Mouse (Mus musculus) midbrain, embryonic 12.5 days (tissue): ENCODE results near the gene Rpsa. TPM values are rescaled to one million over a fixed set of nuclear protein-coding genes. Genes with fewer than 3 reads are reported as not detected.

Source experiments
- ATAC-seq: fragments of 200-750 bp; cut with Nextera tagmentation; 2 replicates; pipeline ENCODE4 v1.8.0; 2017; ENCODE audit warnings: low read depth, moderate TSS enrichment, moderate library complexity; ENCODE audit not compliant: low FRiP score
- H3K27ac ChIP-seq: fragments of 300-500 bp; sonication (generic); replicated peaks from 2 replicates; pipeline ENCODE4 v1.5.1; 2016; ENCODE audit warnings: mild to moderate bottlenecking
- H3K27me3 ChIP-seq: fragments of 300-500 bp; sonication (generic); 2 replicates; pipeline ENCODE4 v1.6.1; 2016; ENCODE audit warnings: mild to moderate bottlenecking
- H3K36me3 ChIP-seq: fragments of 300-500 bp; sonication (generic); 2 replicates; pipeline ENCODE4 v1.6.1; 2016
- H3K4me1 ChIP-seq: fragments of 300-500 bp; sonication (generic); 2 replicates; pipeline ENCODE4 v1.6.1; 2016
- H3K4me2 ChIP-seq: fragments of 300-500 bp; sonication (generic); replicated peaks from 2 replicates; pipeline ENCODE4 v1.6.1; 2016; ENCODE audit warnings: mild to moderate bottlenecking, moderate library complexity
- H3K4me3 ChIP-seq: fragments of 300-500 bp; sonication (generic); 2 replicates; pipeline ENCODE4 v1.5.1; 2016; ENCODE audit warnings: mild to moderate bottlenecking
- H3K9ac ChIP-seq: fragments of 300-500 bp; sonication (generic); replicated peaks from 2 replicates; pipeline ENCODE4 v1.6.1; 2016; ENCODE audit warnings: mild to moderate bottlenecking, moderate library complexity
- H3K9me3 ChIP-seq: fragments of 300-500 bp; sonication (generic); 2 replicates; pipeline ENCODE4 v1.6.1; 2016; ENCODE audit warnings: mild to moderate bottlenecking
- WGBS: fragments of 180-500 bp; shearing (Covaris S2); methylation state at CpG from one replicate; pipeline ENCODE4 v1.1.7; 2016; 5-methylcytosine and 5-hydroxymethylcytosine counted together
- polyA plus RNA-seq: library from polyadenylated mRNA; unstranded; fragments of >200 nt; fragmentation: Nextera tagmentation; extraction: Ambion mirVana; gene quantifications from 2 replicates; pipeline ENCODE4 v1.2.1, GENCODE M21; 2016

Gene Rpsa
- polyA plus RNA-seq: 959 and 1,005 TPM in 2 replicates

DNA sequence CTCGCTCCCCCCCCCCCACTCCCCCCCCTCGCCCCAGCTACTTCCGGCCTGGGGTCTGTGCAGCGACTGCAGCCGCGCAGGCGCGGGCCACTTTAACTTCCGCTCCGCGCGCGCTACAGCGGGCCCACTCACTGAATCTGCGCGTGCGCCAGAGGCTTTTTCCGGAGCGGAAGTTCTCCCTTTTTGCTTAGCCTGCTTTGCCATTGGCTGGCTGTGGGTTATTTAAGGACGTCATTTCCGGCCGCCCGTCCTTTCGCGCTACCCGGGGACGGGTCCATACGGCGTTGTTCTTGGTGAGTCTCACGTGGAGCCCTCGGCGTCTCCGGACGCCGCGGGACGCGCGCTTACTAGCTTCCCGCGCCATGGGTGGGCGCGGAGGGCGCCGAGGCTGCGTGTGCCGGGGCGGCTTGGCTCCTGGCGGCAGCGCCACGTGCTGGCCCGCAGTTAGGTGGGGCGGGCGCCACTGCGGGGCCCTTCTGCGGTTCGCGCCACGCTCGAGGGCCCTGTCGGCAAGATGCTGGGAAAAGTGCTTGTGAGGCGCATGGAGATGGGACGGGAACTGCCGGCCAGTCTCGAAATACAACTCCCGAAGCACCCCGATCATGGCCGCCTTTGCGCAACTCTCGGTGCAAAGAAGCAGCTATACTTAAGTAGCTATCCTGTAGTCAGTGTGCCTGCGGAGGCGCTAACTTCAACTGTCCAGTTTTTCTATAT lies at the start of gene Rpsa:
Gene Rpsa, plus strand, starts transcription at position 152 of the 714 bp plus-strand sequence.
- Histone ChIP-seq H3K9me3 (no peaks in the 10 kb centered on the region), H3K36me3 (peaks cover 57% of the 10 kb centered on the region), H3K4me1 (peaks cover 13% of the 10 kb centered on the region), H3K27ac (peak within 1 kb of the TSS; percentile 80), H3K4me3 (peak within 1 kb of the TSS; percentile 94), H3K27me3 (no peaks in the 10 kb centered on the region), H3K9ac (peak within 1 kb of the TSS; percentile 97), H3K4me2 (peak within 1 kb of the TSS; percentile 88)
- WGBS: 0% methylated on average over 70 of the region's 72 CpGs
- ATAC-seq: peak; percentile 97

DNA sequence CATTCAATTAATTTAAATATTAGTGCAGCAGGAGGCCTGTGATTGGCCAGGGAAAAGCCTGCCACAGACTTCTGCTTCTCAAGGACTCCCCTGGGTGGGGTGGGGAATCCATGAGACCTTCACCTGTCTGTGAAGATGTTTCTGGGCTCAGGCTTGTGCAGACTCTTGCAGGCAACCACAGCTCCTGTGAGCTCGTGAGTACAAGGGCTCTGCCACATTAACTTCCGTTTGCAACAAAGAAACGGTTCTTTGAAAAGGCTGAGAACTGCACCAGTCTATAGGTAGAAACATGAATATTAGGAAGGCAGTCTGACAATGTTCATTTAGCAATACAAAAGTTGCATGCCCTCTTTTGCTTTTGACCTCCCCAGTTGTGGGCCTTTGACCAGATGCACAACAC lies 49.2 kb upstream of the Rpsa start:
- Histone ChIP-seq H3K9ac (no peak overlapping the region), H3K36me3 (no peaks in the 10 kb centered on the region), H3K27ac (no peak overlapping the region), H3K4me2 (no peak overlapping the region), H3K27me3 (no peaks in the 10 kb centered on the region; the same call in 1 of the 2 replicates), H3K9me3 (no peaks in the 10 kb centered on the region), H3K4me1 (no peaks in the 10 kb centered on the region), H3K4me3 (no peak overlapping the region)
- WGBS: 78% methylated on average over 3 of the region's 3 CpGs
- no peak for ATAC-seq

DNA sequence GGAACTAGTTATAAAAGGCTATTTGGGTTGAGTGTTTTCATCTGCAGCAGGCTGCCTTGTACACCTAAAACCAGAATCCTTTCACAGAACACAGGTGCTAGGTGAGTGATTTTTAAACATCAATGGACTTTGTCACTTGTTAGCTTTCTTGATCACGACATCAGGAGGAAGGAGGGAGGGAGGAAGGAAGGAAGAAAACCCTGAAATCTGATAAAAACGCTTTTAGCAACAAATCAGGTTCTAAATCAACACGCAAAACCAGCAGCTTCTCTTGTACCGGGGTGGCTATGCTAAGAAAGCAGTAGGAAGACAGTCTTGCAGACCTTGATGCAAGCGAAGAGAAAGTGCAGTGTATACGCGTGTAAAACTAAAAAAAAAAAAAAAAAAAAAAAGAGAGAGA lies 47.6 kb upstream of the Rpsa start:
- no peak overlapping the region for H3K4me3 ChIP-seq
- H3K36me3 ChIP-seq: no peaks in the 10 kb centered on the region
- WGBS: 85% methylated on average over 7 of the region's 7 CpGs
- no peaks in the 10 kb centered on the region for H3K9me3 ChIP-seq
- no peak for ATAC-seq
- H3K4me1 ChIP-seq: no peaks in the 10 kb centered on the region
- no peak overlapping the region for H3K9ac ChIP-seq
- no peaks in the 10 kb centered on the region for H3K27me3 ChIP-seq
- H3K4me2 ChIP-seq: no peak overlapping the region
- no peak overlapping the region for H3K27ac ChIP-seq

DNA sequence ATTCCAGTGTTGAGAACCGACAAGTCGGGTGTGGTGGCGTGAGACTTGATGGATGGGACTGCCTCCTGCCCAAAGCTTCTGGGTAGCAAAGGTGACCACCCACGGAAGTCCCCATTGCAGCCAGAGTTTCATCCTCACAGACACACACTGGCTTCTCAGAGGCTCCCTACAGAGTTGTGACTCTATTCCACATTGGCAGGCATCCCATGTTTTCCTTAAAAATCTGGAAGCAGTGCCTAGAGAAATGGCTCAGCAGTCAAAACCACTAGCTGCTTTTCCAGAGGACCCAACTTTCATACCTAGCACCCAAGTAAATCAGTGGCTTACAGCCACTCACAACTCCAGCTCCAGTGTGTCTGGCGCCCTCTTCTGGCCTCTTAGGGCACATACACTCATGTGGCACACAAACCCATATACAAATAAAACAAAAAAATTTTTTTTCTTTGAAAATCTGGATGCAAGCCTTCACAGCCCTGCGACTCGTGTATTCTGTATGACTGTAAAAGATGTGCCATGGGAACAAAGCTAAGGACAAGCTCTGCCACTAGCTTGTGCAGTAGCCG lies 46.9 kb upstream of the Rpsa start:
- Histone ChIP-seq H3K36me3 (no peaks in the 10 kb centered on the region), H3K4me1 (no peaks in the 10 kb centered on the region), H3K4me2 (no peak overlapping the region), H3K27me3 (no peaks in the 10 kb centered on the region), H3K9me3 (no peaks in the 10 kb centered on the region), H3K4me3 (no peak overlapping the region), H3K27ac (no peak overlapping the region), H3K9ac (no peak overlapping the region)
- no peak for ATAC-seq
- WGBS: 85% methylated on average over 8 of the region's 8 CpGs

DNA sequence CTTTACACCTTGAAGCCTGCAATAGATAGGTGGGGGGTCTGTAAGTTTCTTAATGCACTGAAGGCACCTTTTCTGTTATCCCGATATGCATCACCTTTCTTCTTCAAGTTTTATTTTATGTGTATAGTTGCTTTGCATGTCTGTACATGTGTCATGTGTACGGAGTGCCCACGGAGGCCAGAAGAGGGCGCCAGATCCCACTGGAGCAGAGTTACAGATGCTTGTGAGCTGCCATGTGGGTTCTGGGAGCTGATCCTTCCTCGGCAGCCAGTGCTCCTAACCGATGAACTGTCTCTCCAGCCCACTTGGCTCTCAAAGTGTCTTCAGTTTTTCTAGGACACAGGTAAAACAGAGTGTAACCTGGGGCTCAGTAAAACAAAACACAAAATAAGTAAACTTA lies 46.2 kb upstream of the Rpsa start:
- no peak overlapping the region for H3K4me2 ChIP-seq

DNA sequence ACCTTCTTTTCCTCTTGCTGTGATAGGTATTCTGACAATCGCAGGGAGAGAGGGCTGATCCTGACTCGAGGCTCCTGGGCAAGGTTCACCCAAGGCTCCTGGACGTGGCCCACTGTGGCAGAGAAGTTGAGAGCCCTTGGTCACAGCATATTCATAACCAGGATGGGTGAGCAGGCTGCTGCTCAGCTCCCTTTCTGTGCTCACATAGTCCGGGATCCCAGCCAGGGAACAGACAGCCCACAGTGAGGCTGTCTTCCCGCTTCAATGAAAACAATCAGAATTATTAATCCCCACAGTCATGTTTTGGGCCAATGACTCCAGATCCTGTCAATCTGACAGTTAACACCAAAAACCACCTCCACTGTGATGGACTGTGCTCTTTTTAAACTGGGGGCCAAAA lies 45.5 kb upstream of the Rpsa start:
- Histone ChIP-seq H3K9ac (no peak overlapping the region), H3K36me3 (no peaks in the 10 kb centered on the region), H3K4me2 (no peak overlapping the region), H3K9me3 (no peaks in the 10 kb centered on the region), H3K27me3 (no peaks in the 10 kb centered on the region), H3K4me1 (no peaks in the 10 kb centered on the region), H3K4me3 (no peak overlapping the region), H3K27ac (no peak overlapping the region)
- no peak for ATAC-seq
- 81% methylated on average over 5 of the region's 5 CpGs for WGBS

More for the DNA sequence above, 46.2 kb upstream of the Rpsa start:
- 77% methylated on average over 6 of the region's 6 CpGs for whole genome bisulfite sequencing
- no peak overlapping the region for H3K27ac ChIP-seq
- H3K4me3 ChIP-seq: no peak overlapping the region
- no peak for ATAC-seq
- H3K27me3 ChIP-seq: no peaks in the 10 kb centered on the region
- H3K4me1 ChIP-seq: no peaks in the 10 kb centered on the region
- H3K9ac ChIP-seq: no peak overlapping the region
- H3K9me3 ChIP-seq: no peaks in the 10 kb centered on the region
- no peaks in the 10 kb centered on the region for H3K36me3 ChIP-seq

DNA sequence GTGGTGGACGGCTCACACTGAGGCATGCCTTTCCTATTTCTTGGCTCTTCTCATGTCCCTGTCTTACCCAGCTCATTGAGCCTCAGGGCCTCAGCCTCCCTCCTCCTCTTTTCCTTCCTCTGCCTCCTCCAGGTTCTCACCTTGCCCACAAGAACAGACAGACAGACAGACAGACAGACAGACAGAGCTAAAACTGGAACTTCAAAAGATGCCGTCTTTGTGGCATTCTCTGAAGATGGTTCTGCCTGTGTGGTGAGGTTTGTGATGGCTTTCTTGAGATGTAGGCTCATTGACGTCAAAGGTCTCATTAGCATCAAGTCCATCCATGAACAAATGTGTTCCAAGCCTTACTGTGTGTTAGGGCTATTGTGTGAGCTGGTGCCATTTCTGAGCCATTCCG lies 44.8 kb upstream of the Rpsa start:
- no peak overlapping the region for H3K27ac ChIP-seq
- 84% methylated on average over 4 of the region's 4 CpGs for WGBS
- H3K4me3 ChIP-seq: no peak overlapping the region

DNA sequence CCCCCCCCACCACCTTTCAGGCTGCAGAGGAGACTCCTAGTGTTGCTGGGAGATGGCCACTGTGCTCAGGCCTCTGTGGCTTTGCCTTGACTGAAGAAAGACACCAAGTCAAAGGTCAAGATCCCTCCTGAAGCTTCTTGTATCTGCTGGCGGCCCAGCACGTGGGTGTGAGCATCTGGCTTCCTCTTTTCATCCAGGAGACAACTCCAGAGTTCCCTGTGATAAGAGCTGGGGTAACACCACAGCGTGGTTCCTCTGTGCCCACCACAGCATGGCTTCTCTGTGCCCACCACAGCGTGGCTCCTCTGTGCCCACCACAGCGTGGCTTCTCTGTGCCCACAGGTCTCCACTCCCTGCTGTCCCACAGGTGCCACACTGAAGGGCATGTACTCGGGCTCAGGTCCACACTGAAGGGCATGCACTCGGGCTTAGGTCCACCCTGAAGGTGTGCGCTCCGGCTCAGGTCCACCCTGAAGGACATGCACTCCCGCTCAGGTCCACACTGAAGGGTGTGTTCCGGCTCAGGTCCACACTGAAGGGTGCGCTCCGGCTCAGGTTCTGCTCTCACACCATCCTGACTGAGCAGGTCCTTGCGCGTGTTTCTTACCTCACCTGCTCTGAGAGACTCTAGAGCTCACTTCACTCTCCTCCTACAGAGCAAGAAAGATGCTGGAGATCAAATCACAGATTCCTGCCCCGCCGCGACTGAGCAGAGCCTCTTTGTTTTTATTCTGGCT lies 44.2 kb upstream of the Rpsa start:
- ATAC-seq: no peak
- Histone ChIP-seq H3K9ac (no peak overlapping the region), H3K36me3 (no peaks in the 10 kb centered on the region), H3K27me3 (no peaks in the 10 kb centered on the region), H3K9me3 (no peaks in the 10 kb centered on the region), H3K4me1 (no peaks in the 10 kb centered on the region), H3K4me2 (no peak overlapping the region), H3K27ac (no peak overlapping the region), H3K4me3 (no peak overlapping the region)
- 85% methylated on average over 18 of the region's 18 CpGs for WGBS

More for the DNA sequence above, 44.8 kb upstream of the Rpsa start:
- no peaks in the 10 kb centered on the region for H3K27me3 ChIP-seq
- no peaks in the 10 kb centered on the region for H3K9me3 ChIP-seq
- no peaks in the 10 kb centered on the region for H3K36me3 ChIP-seq
- no peak for ATAC-seq
- no peak overlapping the region for H3K4me2 ChIP-seq
- H3K4me1 ChIP-seq: no peaks in the 10 kb centered on the region
- no peak overlapping the region for H3K9ac ChIP-seq

DNA sequence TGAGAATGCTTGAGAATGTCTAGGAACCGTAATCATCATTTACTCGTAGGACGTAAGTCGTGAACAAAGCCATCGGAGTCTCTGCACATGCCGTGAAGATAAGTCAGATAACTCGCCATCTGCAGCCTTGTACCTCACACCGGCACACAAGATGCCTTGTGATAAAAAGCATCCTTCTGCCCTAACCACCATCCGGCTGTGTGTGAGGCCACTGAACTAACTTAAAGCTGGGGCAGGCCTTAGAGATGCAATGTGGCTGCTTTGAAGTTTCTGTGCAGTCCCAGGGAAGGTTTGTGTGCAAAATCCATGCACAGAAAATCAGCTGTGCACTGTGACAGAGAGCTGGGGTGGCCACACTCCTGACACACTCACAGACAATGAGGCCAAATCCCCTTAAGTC lies 43.1 kb upstream of the Rpsa start:
- WGBS: 88% methylated on average over 9 of the region's 9 CpGs
- no peak overlapping the region for H3K4me2 ChIP-seq
- no peaks in the 10 kb centered on the region for H3K36me3 ChIP-seq
- no peak overlapping the region for H3K4me3 ChIP-seq
- no peaks in the 10 kb centered on the region for H3K27me3 ChIP-seq
- H3K9ac ChIP-seq: no peak overlapping the region
- no peaks in the 10 kb centered on the region for H3K4me1 ChIP-seq
- H3K27ac ChIP-seq: no peak overlapping the region
- ATAC-seq: no peak
- no peaks in the 10 kb centered on the region for H3K9me3 ChIP-seq

DNA sequence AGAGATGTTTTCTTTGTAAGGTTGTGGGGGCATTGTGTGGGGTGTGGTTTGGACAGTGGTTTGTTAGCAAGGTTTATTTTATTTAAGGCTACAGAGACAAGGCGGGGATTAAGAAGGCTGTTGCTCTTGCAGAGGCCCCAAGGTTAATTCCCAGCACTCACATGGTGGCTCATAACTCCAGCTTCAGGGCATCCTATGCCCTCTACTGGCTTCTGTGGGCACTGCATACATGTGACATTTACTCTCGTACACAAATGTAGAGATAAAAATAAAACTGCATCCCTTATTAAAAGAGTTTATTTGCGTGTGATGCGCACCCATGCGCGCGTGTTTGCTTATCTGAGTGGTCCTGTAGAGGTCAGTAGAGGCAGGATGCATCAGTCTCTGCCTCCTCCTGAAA lies 38.4 kb upstream of the Rpsa start:
- no peaks in the 10 kb centered on the region for H3K9me3 ChIP-seq
- no peaks in the 10 kb centered on the region for H3K4me1 ChIP-seq
- ATAC-seq: no peak
- H3K36me3 ChIP-seq: no peaks in the 10 kb centered on the region
- no peak overlapping the region for H3K4me2 ChIP-seq
- no peak overlapping the region for H3K27ac ChIP-seq
- no peak overlapping the region for H3K9ac ChIP-seq
- H3K27me3 ChIP-seq: no peaks in the 10 kb centered on the region
- 87% methylated on average over 7 of the region's 7 CpGs for WGBS
- H3K4me3 ChIP-seq: no peak overlapping the region

DNA sequence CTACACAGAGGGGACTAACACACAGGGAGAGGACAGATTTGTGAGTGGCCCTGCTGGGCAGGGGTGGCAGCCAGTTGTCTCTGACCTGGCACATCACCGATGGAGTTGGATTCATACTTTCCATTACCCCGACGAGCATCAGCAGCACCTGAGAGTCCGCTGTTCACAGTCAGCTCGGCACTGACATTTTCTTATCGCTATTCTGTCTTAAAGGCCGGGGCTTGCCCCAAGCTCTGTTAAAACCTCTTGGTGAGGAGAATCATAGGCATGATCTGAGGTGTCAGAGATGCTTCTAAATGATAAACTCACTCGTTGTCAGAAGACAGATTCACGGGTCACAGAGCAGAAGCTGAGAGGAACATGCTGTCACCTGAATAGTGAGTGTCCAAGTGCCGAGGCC lies 36.4 kb upstream of the Rpsa start:
- Histone ChIP-seq H3K27ac (no peak overlapping the region), H3K4me3 (no peak overlapping the region), H3K9ac (no peak overlapping the region), H3K27me3 (no peaks in the 10 kb centered on the region), H3K4me1 (no peaks in the 10 kb centered on the region), H3K4me2 (no peak overlapping the region), H3K9me3 (no peaks in the 10 kb centered on the region), H3K36me3 (no peaks in the 10 kb centered on the region)
- no peak for ATAC-seq
- 88% methylated on average over 10 of the region's 10 CpGs for WGBS

DNA sequence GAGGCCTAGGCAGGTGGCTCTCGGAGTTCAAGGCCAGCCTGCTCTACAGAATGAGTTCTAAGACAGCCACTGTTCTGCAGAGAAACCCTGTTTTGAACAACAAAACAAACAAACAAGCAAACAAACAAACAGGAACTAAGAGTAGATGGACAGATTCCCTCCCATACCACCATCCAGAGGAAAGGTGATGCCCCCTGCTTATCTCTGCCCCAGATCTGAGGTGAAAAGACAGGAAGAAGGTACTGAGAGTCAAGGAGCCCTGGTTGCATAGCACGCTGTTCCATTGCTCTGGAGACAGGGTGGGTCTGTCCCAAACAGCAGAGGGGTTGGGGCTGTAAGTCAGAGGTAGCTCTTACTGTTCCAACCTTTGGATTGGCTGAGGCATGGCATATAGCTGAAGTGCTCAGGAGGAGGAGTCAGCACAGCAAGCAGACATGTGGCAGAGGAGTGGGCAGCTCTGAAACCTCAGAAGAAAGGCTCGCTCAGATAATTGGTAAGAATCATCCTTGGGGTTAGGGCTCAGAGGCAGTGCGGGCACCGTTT lies 35.7 kb upstream of the Rpsa start, which contains the start of gene Ccr8:
Gene Ccr8, plus strand, starts transcription at position 419 of the 543 bp plus-strand sequence.
- WGBS: 80% methylated on average over 5 of the region's 5 CpGs
- H3K27me3 ChIP-seq: no peaks in the 10 kb centered on the region
- H3K9me3 ChIP-seq: no peaks in the 10 kb centered on the region
- no peak within 1 kb of the TSS for H3K27ac ChIP-seq
- H3K36me3 ChIP-seq: no peaks in the 10 kb centered on the region
- no peak within 1 kb of the TSS; the same call in 1 of the 2 replicates for H3K9ac ChIP-seq
- no peak within 1 kb of the TSS for H3K4me3 ChIP-seq
- ATAC-seq: no peak
- no peak within 1 kb of the TSS for H3K4me2 ChIP-seq
- no peaks in the 10 kb centered on the region for H3K4me1 ChIP-seq
